ENCODE assay signal across 10 mouse cellular contexts in the genomic region with DNA sequence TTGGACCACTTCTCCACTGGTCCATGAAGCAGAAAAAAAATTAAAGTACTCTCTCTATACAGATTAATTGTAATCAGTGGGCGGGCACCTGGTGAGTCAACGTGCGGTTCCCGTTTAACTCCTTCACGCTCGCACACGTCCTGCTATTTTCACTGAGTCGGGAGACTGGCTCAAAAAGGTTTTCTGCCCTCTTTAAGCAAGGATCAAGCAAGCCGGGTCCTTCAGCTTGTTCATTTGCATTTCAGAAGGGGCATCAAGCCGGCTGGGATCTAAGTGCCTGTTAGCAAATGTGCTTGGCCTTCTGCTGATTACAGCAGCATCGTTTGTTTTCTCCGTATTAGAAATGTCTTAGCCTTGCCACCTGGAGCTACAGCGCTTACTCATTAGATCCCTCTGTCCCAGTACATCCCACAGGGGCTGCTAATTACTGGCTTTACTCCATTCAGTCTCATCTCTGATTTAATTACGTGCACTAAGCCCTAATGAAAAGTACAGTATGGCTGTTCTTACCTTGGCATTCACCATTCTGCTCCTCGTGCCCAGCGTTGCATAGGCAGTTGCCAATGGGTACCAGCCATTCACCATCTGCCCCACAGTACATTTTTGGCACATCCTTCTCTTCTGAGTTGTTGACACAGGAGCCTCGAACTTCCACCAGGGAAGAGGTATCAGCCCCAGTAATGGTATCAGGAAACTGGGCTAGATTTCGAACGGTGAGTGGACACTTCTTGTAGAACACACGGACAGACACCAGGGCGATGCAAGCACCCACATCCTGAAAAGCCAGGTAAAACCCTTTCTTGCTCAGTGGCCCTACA. TPM values are rescaled to one million over a fixed set of nuclear protein-coding genes. Genes with fewer than 3 reads are reported as not detected.
DNase-seq lines count a peak whose midpoint lies in the region; ATAC-seq and TF ChIP-seq lines count a peak whose summit lies in the region.
"Had no signal": no experiment of that assay in that cellular context is flagged by ENCODE, and none has a peak within 500 bp of the region (broad histone marks: within the 10 kb centered on the region; RNA-seq: fewer than 3 reads in every experiment).

No protein-coding gene starts in this region.

- no peaks in the 10 kb centered on the region for H3K9me3 ChIP-seq in embryonic facial prominence, embryonic 13.5 days
- no peaks in the 10 kb centered on the region for H3K9me3 ChIP-seq in hindbrain, postnatal 0 days (ENCODE audit: low read length)
- no peaks in the 10 kb centered on the region for H3K9me3 ChIP-seq in neural tube, embryonic 13.5 days
- no peaks in the 10 kb centered on the region for H3K9me3 ChIP-seq in liver, postnatal 0 days (ENCODE audit: low read length)

- no peak for ATAC-seq in embryonic facial prominence, embryonic 13.5 days (ENCODE audit: insufficient number of reproducible peaks, insufficient read depth, low FRiP score, low TSS enrichment, low read depth)
- peak; percentile 47 for ATAC-seq in hindbrain, postnatal 0 days
- peak; percentile 76 for ATAC-seq in neural tube, embryonic 13.5 days (ENCODE audit: low read depth)
- ATAC-seq in liver, postnatal 0 days, result no peak
- ATAC-seq: inflammation-experienced regulatory T-cells, adult 6 months; lung, postnatal 0 days had no signal

- peaks cover 77% of the 10 kb centered on the region for H3K4me1 ChIP-seq in embryonic facial prominence, embryonic 13.5 days
- H3K4me1 ChIP-seq in hindbrain, postnatal 0 days (ENCODE audit: insufficient read depth, low read length), result peaks cover 13% of the 10 kb centered on the region; the same call in 1 of the 2 replicates
- peaks cover 90% of the 10 kb centered on the region for H3K4me1 ChIP-seq in neural tube, embryonic 13.5 days (replicated peaks)
- no peaks in the 10 kb centered on the region for H3K4me1 ChIP-seq in liver, postnatal 0 days (ENCODE audit: insufficient read depth)

- H3K4me2 ChIP-seq in embryonic facial prominence, embryonic 13.5 days, result peak overlapping the region; percentile 55
- H3K4me2 ChIP-seq in hindbrain, postnatal 0 days (ENCODE audit: low read depth, low read length), result peak overlapping the region; percentile 53
- peak overlapping the region; percentile 58 for H3K4me2 ChIP-seq in neural tube, embryonic 13.5 days
- no peak overlapping the region for H3K4me2 ChIP-seq in liver, postnatal 0 days (ENCODE audit: low read depth, low read length)

- TF ChIP-seq CTCF in hindbrain, postnatal 0 days (IDR thresholded peaks at IDR 0.05; ENCODE audit: low read depth), result no peak
- no peak for TF ChIP-seq CTCF in liver, postnatal 0 days (IDR thresholded peaks at IDR 0.05; ENCODE audit: low read depth)

- peak overlapping the region; percentile 59 for H3K9ac ChIP-seq in embryonic facial prominence, embryonic 13.5 days
- peak overlapping the region; percentile 25 for H3K9ac ChIP-seq in hindbrain, postnatal 0 days (replicated peaks; ENCODE audit: low read length)
- H3K9ac ChIP-seq in neural tube, embryonic 13.5 days, result peak overlapping the region; percentile 54
- no peak overlapping the region for H3K9ac ChIP-seq in liver, postnatal 0 days (replicated peaks)

- H3K27ac ChIP-seq in embryonic facial prominence, embryonic 13.5 days, result no peak overlapping the region
- H3K27ac ChIP-seq in hindbrain, postnatal 0 days, result no peak overlapping the region
- no peak overlapping the region; the same call in 1 of the 2 replicates for H3K27ac ChIP-seq in neural tube, embryonic 13.5 days (replicated peaks)
- no peak overlapping the region for H3K27ac ChIP-seq in liver, postnatal 0 days (ENCODE audit: low read depth)

- peaks cover 57% of the 10 kb centered on the region for H3K36me3 ChIP-seq in embryonic facial prominence, embryonic 13.5 days
- H3K36me3 ChIP-seq in hindbrain, postnatal 0 days (ENCODE audit: insufficient read depth, low read length), result 0 out of 2 replicates have a peak, but pooled peaks cover 6% of the 10 kb centered on the region
- H3K36me3 ChIP-seq in neural tube, embryonic 13.5 days, result peaks cover 7% of the 10 kb centered on the region; the same call in 1 of the 2 replicates
- no peaks in the 10 kb centered on the region for H3K36me3 ChIP-seq in liver, postnatal 0 days (replicated peaks; ENCODE audit: insufficient read depth, low read length)

- H3K4me3 ChIP-seq in embryonic facial prominence, embryonic 13.5 days, result peak overlapping the region; percentile 35
- H3K4me3 ChIP-seq in hindbrain, postnatal 0 days (ENCODE audit: low read length), result peak overlapping the region; percentile 26
- H3K4me3 ChIP-seq in neural tube, embryonic 13.5 days, result peak overlapping the region; percentile 34
- no peak overlapping the region for H3K4me3 ChIP-seq in liver, postnatal 0 days (ENCODE audit: low read depth, low read length)

- TF ChIP-seq EP300 in liver, postnatal 0 days (IDR thresholded peaks at IDR 0.05; ENCODE audit: low read depth), result no peak

- WGBS in embryonic facial prominence, embryonic 13.5 days, result 44% methylated on average over 21 of the region's 21 CpGs
- WGBS in hindbrain, postnatal 0 days, result 27% methylated on average over 21 of the region's 21 CpGs
- WGBS in neural tube, embryonic 13.5 days, result 28% methylated on average over 21 of the region's 21 CpGs
- 71% methylated on average over 21 of the region's 21 CpGs for WGBS in liver, postnatal 0 days (ENCODE audit: insufficient replicate concordance)

- no peaks in the 10 kb centered on the region for H3K27me3 ChIP-seq in embryonic facial prominence, embryonic 13.5 days
- H3K27me3 ChIP-seq in hindbrain, postnatal 0 days (ENCODE audit: insufficient read depth, low read length), result no peaks in the 10 kb centered on the region
- H3K27me3 ChIP-seq in neural tube, embryonic 13.5 days, result no peaks in the 10 kb centered on the region
- no peaks in the 10 kb centered on the region for H3K27me3 ChIP-seq in liver, postnatal 0 days (ENCODE audit: insufficient read depth, low read length)

- DNase-seq in layer of hippocampus, adult 11-12 months (ENCODE audit: low spot score), result peak; percentile 43
- no peak for DNase-seq in layer of hippocampus, adult 9-10 months (ENCODE audit: low spot score)
- peak; percentile 57 for DNase-seq in hindbrain, postnatal 0 days (ENCODE audit: low spot score)
- DNase-seq in testis, postnatal 10 days (ENCODE audit: low spot score), result no peak
- DNase-seq in gastrocnemius, adult 18-20 months (ENCODE audit: low spot score), result no peak
- DNase-seq in liver, postnatal 0 days, result no peak

RNA-seq across cellular contexts. Expression of a gene that starts 8.6 kb away (rescaled TPM):
- 65.9 and 70.7 TPM in 2 replicates for polyA plus RNA-seq in embryonic facial prominence, embryonic 13.5 days (2015; fragmentation: Nextera tagmentation; extraction: Ambion mirVana)
- 88.1 and 107 TPM in 2 replicates for total RNA-seq in hindbrain, postnatal 0 days (2014; rRNA removed)
- polyA plus RNA-seq in hindbrain, postnatal 0 days (2015; fragmentation: Nextera tagmentation; extraction: Ambion mirVana), result 34.2 and 36.0 TPM in 2 replicates
- polyA plus RNA-seq in neural tube, embryonic 13.5 days (2015; fragmentation: Nextera tagmentation; extraction: Ambion mirVana), result 27.0 and 29.0 TPM in 2 replicates
- 1 to 10 TPM; 1.2 to 2.1 TPM for total RNA-seq in gastrocnemius, adult 18-20 months (2021)
- 0.34 and 0.51 TPM in 2 replicates for polyA plus RNA-seq in liver, postnatal 0 days (2015; fragmentation: Nextera tagmentation; extraction: Ambion mirVana)

Comparison
In these comparisons a context has a peak if more than half of its experiments do, and no peak if none do; other contexts are left out.
1. DNase-seq: peak in layer of hippocampus, adult 11-12 months (single experiment) and hindbrain, postnatal 0 days (single experiment); none in layer of hippocampus, adult 9-10 months (single experiment), testis, postnatal 10 days (single experiment), gastrocnemius, adult 18-20 months (single experiment) and liver, postnatal 0 days (single experiment).
2. ATAC-seq: peak in hindbrain, postnatal 0 days (single experiment) and neural tube, embryonic 13.5 days (single experiment); none in embryonic facial prominence, embryonic 13.5 days (single experiment) and liver, postnatal 0 days (single experiment).
3. RNA of a gene that starts 8.6 kb away (polyA plus RNA-seq): 65.9 to 70.7 TPM in embryonic facial prominence, embryonic 13.5 days, 34.2 to 36.0 TPM in hindbrain, postnatal 0 days and 27.0 to 29.0 TPM in neural tube, embryonic 13.5 days; 0.34 to 0.51 TPM in liver, postnatal 0 days; every median in the first group is over 10 times any median in the second.